Mouse (Mus musculus) cerebellum, postnatal 25 days (tissue): ENCODE measurements at regions not wholly inside any gene's neighbourhood (a gene's known extent, or its start where the extent isn't known, plus 50 kb on each side); places are given as distances from the start of the nearest gene placed in this dataset.

Experiments used
- DNase-seq, 2 experiments: peaks; one replicate each; pipeline ENCODE4 v3.0.0; 2021; ENCODE audit warnings: mixed read lengths in 2 of 2

DNA sequence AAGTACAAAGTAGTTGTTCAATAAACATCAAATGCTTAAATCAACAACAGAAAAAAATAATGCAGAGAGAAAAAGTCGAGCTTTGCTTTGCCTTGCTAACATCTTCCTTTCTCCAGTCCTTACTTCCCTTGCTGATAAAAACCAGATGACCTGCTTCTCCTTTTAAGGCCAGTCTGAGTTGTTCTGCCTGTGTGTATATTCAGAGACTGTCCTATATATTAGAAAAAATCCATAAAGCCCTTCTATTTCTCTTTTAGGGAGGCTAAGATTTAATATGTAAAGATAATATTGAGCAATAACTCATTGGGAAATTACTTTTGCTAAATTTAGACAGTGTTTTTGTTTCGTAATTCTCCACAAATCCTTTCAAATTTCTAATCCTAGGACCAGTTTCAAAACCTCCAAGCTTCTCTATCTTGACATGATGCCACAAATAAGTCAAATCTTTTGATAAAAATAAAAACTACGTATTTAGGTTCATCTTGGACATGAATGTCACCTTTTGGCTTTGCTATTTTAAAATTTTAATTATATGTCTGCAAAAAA is 361.0 kb upstream of the Kif18a start:
- no peak for DNase-seq

- no peak for DNase-seq
Measured at GRCm38 (mm10) chr2:108920111-108920510, 360.4 kb upstream of the Kif18a start.

DNA sequence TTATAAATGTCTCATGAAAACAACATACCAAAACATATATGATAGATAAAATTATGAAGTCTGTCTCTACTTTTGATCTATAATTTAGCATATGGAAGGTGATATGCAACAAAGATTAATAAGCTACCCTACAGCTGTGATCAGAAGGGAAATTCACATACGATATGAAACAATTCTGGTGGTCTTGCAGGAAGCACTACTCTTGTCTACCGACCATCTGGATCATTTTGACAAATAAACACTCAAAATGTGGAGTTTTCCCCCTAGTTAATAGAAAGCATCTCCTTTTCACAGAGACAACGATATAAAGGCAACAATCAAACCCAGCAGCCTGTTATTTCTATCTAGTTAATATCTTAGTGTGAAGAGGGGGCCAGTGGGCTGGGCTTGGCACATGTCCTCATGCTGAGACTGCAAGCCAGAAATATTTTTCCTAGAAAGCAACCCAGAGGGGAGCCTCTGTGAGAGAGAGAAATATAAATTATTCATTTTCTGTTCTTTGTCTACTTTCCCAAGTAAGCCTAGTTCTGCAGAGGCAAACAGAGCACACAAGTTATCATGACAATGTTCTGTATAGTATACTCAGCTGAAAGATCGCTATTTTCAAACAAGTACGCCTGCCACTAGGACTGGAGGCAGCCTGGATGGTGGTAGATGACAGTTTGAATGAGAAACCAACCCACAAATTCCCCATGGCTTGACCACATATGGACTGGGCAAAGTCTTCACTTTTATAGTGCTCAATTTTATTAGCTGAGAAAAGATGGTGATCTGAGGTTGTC is 344.4 kb upstream of the Kif18a start:
- no peak for DNase-seq

- DNase-seq = no peak
Measured at GRCm38 (mm10) chr2:108980921-108981320, 299.6 kb upstream of the Kif18a start.

DNA sequence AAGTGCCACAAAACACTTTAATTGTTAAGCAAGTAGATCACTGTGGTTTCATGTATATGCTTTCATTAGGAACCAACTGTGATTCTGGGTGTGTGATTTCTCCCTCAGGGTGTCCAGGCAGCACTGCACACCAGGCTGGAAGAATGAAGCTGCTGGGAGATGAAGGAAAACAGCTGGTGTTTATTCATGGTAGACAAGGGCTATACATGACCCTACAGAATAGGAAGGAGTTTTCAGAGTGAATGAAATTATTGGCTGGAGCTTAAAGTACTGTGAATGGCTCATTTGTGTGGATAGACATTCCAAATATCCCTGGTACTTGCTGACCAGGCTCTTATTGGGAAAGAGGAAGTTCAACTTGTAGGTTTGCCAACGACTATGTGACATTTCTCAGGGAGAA is 264.3 kb upstream of the Kif18a start:
- no peak for DNase-seq

DNA sequence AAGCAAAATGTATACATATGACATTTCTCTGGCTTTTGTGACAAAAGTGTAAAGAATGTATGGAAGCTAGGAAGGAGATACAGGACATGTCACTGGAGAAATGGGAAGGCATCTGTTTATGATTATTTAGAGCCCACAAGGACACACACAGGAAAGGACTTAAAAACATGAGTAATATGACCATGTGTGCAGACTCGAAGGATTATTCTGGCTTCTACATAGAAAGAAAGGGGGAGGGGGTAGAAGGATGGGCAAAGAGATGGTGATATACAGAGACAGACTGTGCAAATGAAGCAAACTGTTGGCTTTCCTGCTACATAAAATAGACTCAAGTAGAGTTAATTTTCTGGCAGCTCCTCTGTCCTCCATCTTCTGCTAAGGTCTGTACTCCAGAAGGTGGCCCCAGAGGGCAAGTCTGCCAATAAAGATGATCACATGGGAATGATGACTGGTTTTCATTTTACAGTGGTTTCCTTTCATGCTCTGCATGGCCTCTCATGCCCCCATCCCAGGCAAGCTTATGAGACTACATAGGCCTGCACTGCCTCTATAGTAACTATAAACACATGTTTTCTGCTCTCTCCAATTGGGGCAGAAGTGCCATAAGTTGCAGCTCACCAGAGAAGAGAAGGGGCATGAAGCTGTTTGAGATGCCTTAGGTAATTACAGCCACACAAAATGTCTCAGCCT is 263.4 kb upstream of the Kif18a start:
- DNase-seq = no peak

DNA sequence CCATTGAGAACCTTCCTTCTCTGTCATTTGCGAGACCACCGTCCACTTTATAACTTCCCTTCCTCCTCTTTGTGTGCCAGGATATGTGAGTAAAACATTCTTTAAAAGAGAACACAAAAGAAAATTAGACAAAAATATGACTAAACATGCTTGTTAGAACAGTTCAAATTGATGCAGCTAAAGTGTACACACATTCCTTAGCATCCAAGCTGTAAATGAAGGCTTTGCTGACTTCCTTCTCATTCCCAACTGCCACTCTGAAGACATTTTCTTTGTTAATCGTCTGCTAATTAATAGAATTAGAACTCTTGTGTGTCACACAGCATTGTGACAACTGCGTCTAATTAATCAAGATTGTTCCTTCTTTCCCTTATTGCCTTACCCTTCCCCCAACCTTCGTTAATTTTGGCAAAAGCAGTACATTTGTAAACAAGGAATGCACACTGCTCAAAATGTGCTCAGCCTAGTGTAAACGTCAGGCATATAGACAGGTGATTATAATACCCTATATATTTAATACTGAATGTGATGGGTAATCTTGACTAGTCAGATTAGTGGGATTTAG is 242.3 kb upstream of the Kif18a start:
- no peak for DNase-seq
